Mouse (Mus musculus) cerebellum, adult 2 months (tissue): ENCODE results near the gene Twnk. TPM values are rescaled to one million over a fixed set of nuclear protein-coding genes. Genes with fewer than 3 reads are reported as not detected.
A peak's percentile ranks its signal among the peaks of the same experiment; 100 is the strongest.

Experiments used
- DNase-seq, 2 experiments: peaks; one replicate each; pipeline ENCODE4 v3.0.0; 2021
- H3K27ac ChIP-seq: fragments of 200-500 bp; 2 replicates; pipeline ENCODE4 v1.5.1; 2012; ENCODE audit warnings: low read length, control low read depth, inconsistent platforms; ENCODE audit not compliant: insufficient read depth
- H3K27me3 ChIP-seq: fragments of 200-500 bp; 2 replicates; pipeline ENCODE4 v1.6.1; 2012; ENCODE audit warnings: inconsistent platforms, mild to moderate bottlenecking, low read length, moderate library complexity; ENCODE audit not compliant: control insufficient read depth, insufficient read depth
- H3K4me1 ChIP-seq: fragments of 200-500 bp; 2 replicates; pipeline ENCODE4 v1.6.1; 2011; ENCODE audit warnings: low read length; ENCODE audit not compliant: control insufficient read depth, insufficient read depth
- H3K4me3 ChIP-seq: fragments of 200-500 bp; replicated peaks from 2 replicates; pipeline ENCODE3; 2011; ENCODE audit warnings: mild to moderate bottlenecking, low read depth, low read length, control low read depth; ENCODE audit not compliant: insufficient read depth
- CTCF ChIP-seq: fragments of 200-500 bp; IDR thresholded peaks from 2 replicates; pipeline ENCODE4 v1.5.1; 2011; ENCODE audit warnings: low read depth, mild to moderate bottlenecking, control low read depth, low read length, moderate library complexity, borderline replicate concordance; ENCODE audit not compliant: insufficient read depth
- POLR2A ChIP-seq: fragments of 200-500 bp; IDR thresholded peaks from 2 replicates; pipeline ENCODE4 v1.6.1; 2011; ENCODE audit warnings: low read length, control low read depth, borderline replicate concordance; ENCODE audit not compliant: insufficient read depth
- WGBS: fragments of 180-500 bp; shearing (Covaris S2); methylation state at CpG from one replicate; pipeline ENCODE4 v1.1.7; 2018; 5-methylcytosine and 5-hydroxymethylcytosine counted together
- polyA plus RNA-seq: library from polyadenylated mRNA; depleted of rRNA; stranded (reverse); fragments of >200 nt; gene quantifications from 2 replicates; pipeline ENCODE4 v1.2.3, GENCODE M21; 2012

Gene Twnk
- polyA plus RNA-seq, 1 experiment: 11.7 TPM

GRCm38 (mm10) chr19:45045236-45045635 is 39.8 kb downstream of the Twnk start:
- 72% methylated on average over 15 of the region's 15 CpGs for WGBS
- H3K4me3 ChIP-seq: no peak overlapping the region
- H3K27ac ChIP-seq: no peak overlapping the region
- no peak for TF ChIP-seq CTCF
- TF ChIP-seq POLR2A: no peak
- DNase-seq: peak in 1 of 2 experiments; percentile 12
- H3K27me3 ChIP-seq: no peaks in the 10 kb centered on the region
- peaks cover 13% of the 10 kb centered on the region for H3K4me1 ChIP-seq

DNA sequence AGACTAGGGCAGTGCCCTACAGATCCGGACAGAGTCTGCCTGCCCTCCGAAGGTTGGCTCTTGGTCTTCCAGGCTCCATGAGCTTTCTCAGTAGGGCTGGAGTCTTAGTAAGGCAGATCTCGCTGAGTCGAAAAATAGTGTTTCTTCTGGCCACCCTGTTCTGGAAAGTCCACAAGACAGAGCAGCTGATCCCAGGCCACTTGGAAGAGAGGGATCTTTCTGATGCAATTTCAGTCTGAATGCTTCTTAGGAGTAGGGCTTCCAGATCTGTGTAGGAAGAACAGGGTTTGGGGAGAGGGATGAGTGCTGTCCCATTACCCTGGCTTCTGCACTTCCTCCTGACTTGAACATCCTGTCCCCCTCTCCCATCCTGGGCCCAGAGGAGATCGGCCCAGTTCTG is 40.2 kb downstream of the Twnk start, which contains the start of gene Pdzd7:
Gene Pdzd7, minus strand, starts transcription at position 67 of the 400 bp plus-strand sequence.
- Histone ChIP-seq H3K27me3 (no peaks in the 10 kb centered on the region), H3K4me3 (peak within 1 kb of the TSS; percentile 94), H3K27ac (peak within 1 kb of the TSS; percentile 87; the same call in 1 of the 2 replicates), H3K4me1 (peaks cover 13% of the 10 kb centered on the region)
- TF ChIP-seq CTCF (no peak), POLR2A (no peak)
- DNase-seq: no peak
- 86% methylated on average over 5 of the region's 5 CpGs for WGBS

GRCm38 (mm10) chr19:45046523-45047321 is 41.3 kb downstream of the Twnk start:
- DNase-seq: peak; percentile 95 to 97
- peak overlapping the region; percentile 94 for H3K4me3 ChIP-seq
- peak overlapping the region; percentile 87 for H3K27ac ChIP-seq
- H3K27me3 ChIP-seq: no peaks in the 10 kb centered on the region
- under 1% methylated on average over 34 of the region's 34 CpGs for WGBS
- no peak for TF ChIP-seq CTCF
- 0 out of 2 replicates have a peak, but pooled peaks have one; percentile 22 for TF ChIP-seq POLR2A
- peaks cover 13% of the 10 kb centered on the region for H3K4me1 ChIP-seq

DNA sequence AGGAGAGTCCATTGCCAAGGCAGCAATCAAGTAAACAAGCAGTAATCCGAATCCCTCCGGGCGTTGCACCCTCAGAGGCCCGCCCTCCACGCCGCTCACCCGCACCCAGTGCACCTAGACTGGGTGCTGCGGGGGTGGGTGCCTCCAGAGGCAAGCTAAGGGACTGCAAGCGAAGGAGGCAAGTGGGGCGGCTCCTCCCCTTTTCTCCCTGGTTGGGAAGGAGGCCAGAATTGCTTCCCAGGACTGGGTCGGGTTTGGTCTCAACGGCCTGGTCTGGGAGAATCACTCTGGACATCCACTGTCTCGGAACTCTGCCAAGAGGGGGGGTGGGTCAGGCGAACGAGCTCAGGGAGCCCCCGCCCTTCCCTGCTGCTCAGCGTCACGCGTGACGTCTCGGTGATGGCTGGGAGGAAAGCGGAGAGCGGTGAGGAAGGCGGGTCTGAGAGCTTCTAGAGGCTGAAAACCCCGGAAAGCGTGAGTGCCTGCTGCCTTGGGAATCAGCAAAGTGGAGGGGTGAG is 42.0 kb downstream of the Twnk start, which contains the start of gene Sfxn3:
Gene Sfxn3, plus strand, starts transcription at position 87 of the 518 bp plus-strand sequence.
- peak; percentile 97 for DNase-seq
- under 1% methylated on average over 26 of the region's 26 CpGs for WGBS
- TF ChIP-seq CTCF: peak; percentile 74
- peak; percentile 67 for TF ChIP-seq POLR2A
- no peaks in the 10 kb centered on the region for H3K27me3 ChIP-seq
- H3K4me3 ChIP-seq: peak within 1 kb of the TSS; percentile 94
- peak within 1 kb of the TSS; percentile 87 for H3K27ac ChIP-seq
- peaks cover 13% of the 10 kb centered on the region for H3K4me1 ChIP-seq

- no peak for TF ChIP-seq CTCF
- no peak for TF ChIP-seq POLR2A
- Histone ChIP-seq H3K4me1 (peaks cover 13% of the 10 kb centered on the region), H3K27me3 (no peaks in the 10 kb centered on the region), H3K4me3 (peak overlapping the region; percentile 94), H3K27ac (peak overlapping the region; percentile 87)
- under 1% methylated on average over 11 of the region's 11 CpGs for WGBS
- DNase-seq: peak; percentile 72 to 81
These were observed 42.6 kb downstream of the Twnk start for GRCm38 (mm10) chr19:45047935-45048643.

DNA sequence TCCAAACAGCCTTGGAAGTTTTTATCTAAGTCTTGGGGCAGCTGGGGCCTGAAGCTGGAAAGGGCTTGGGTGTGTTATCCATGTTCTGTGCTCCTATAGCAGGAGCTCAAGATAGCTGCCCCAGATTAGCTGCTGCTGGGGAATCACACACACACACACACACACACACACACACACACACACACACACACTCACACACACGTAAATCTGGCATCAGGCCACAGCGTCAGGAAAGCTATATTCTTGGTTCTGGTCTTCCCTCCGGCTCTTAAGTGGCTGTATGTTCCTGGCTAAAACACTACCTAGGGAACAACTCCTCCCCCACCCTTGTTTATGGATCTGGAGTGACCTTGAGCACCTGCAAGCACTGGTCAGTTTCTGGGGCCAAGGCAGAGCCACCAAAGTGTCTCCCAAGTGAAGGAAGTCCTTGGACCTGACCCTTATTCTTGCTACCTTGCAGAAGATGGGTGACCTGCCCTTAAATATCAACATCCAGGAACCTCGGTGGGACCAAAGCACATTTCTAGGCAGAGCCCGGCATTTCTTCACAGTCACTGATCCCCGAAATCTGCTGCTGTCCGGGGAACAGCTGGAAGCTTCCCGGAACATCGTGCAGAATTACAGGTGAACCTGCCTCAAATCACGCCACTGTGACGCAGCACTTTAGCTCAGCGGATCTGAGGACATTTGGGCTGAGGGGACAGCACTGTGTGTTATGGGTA is 43.3 kb downstream of the Twnk start:
- peak overlapping the region; percentile 87 for H3K27ac ChIP-seq
- peak overlapping the region; percentile 94 for H3K4me3 ChIP-seq
- H3K27me3 ChIP-seq: no peaks in the 10 kb centered on the region
- peaks cover 13% of the 10 kb centered on the region for H3K4me1 ChIP-seq
- WGBS: 62% methylated on average over 12 of the region's 12 CpGs
- TF ChIP-seq CTCF (no peak), POLR2A (no peak)
- DNase-seq: peak in 1 of 2 experiments; percentile 36

- no peak for TF ChIP-seq CTCF
- H3K27me3 ChIP-seq: no peaks in the 10 kb centered on the region
- peak overlapping the region; percentile 87 for H3K27ac ChIP-seq
- peak in 1 of 2 experiments; percentile 36 for DNase-seq
- 38% methylated on average over 9 of the region's 9 CpGs for WGBS
- no peak overlapping the region for H3K4me3 ChIP-seq
- peaks cover 13% of the 10 kb centered on the region for H3K4me1 ChIP-seq
These were observed 44.1 kb downstream of the Twnk start for GRCm38 (mm10) chr19:45049523-45049922.
